ENCODE assay signal across 8 mouse cellular contexts in genomic region chr2:31785074-31785473, GRCm38 (mm10). TPM values are rescaled to one million over a fixed set of nuclear protein-coding genes. Genes with fewer than 3 reads are reported as not detected.
DNase-seq lines count a peak whose midpoint lies in the region; ATAC-seq and TF ChIP-seq lines count a peak whose summit lies in the region.

No protein-coding gene starts in this region.

- peak; percentile 83 for DNase-seq in urinary bladder, postnatal 14 days (ENCODE audit: low spot score)
- no peak for DNase-seq in urinary bladder, adult 2 months (ENCODE audit: low spot score)
- DNase-seq in gastrocnemius, postnatal 25 days = peak; percentile 69
- DNase-seq in limb, embryonic 14.5 days (ENCODE audit: low spot score) = peak; percentile 76
- peak; percentile 60 for DNase-seq in neural tube, embryonic 10.5 days (ENCODE audit: extremely low spot score, low spot score)

- H3K9ac ChIP-seq in kidney, embryonic 16.5 days (replicated peaks; ENCODE audit: low read length) = no peak overlapping the region
- H3K9ac ChIP-seq in limb, embryonic 14.5 days (ENCODE audit: low read depth, low read length, severe bottlenecking) = no peak overlapping the region

- no peaks in the 10 kb centered on the region for H3K27me3 ChIP-seq in kidney, embryonic 16.5 days (ENCODE audit: insufficient read depth, low read length)
- H3K27me3 ChIP-seq in limb, embryonic 14.5 days (ENCODE audit: control insufficient read depth, insufficient read depth, low read length) = no peaks in the 10 kb centered on the region
- H3K27me3 ChIP-seq in testis, adult 2 months (ENCODE audit: control insufficient read depth, insufficient read depth, low read length) = no peaks in the 10 kb centered on the region

- peak; percentile 24; the same call in 1 of the 2 replicates for ATAC-seq in kidney, embryonic 16.5 days (ENCODE audit: low FRiP score, low TSS enrichment)
- ATAC-seq in limb, embryonic 14.5 days (ENCODE audit: low FRiP score, low read depth) = peak; percentile 52

- H3K9me3 ChIP-seq in kidney, embryonic 16.5 days (ENCODE audit: low read length) = no peaks in the 10 kb centered on the region
- H3K9me3 ChIP-seq in limb, embryonic 14.5 days (ENCODE audit: control insufficient read depth, low read length) = no peaks in the 10 kb centered on the region

- WGBS in kidney, embryonic 16.5 days = 31% methylated on average over 9 of the region's 9 CpGs
- WGBS in limb, embryonic 14.5 days = 40% methylated on average over 9 of the region's 9 CpGs

- H3K27ac ChIP-seq in cortical plate, adult 2 months (ENCODE audit: insufficient read depth, low read length) = no peak overlapping the region
- H3K27ac ChIP-seq in kidney, embryonic 16.5 days (ENCODE audit: low read length) = no peak overlapping the region
- H3K27ac ChIP-seq in limb, embryonic 14.5 days (replicated peaks; ENCODE audit: low read depth, low read length) = no peak overlapping the region
- H3K27ac ChIP-seq in testis, adult 2 months (ENCODE audit: control insufficient read depth, insufficient read depth, low read depth, low read length) = no peak overlapping the region

- no peak overlapping the region for H3K4me2 ChIP-seq in kidney, embryonic 16.5 days (replicated peaks; ENCODE audit: low read depth, low read length)
- no peak overlapping the region for H3K4me2 ChIP-seq in limb, embryonic 14.5 days (replicated peaks; ENCODE audit: low read depth, low read length, severe bottlenecking)

- H3K4me3 ChIP-seq in cortical plate, adult 2 months (ENCODE audit: insufficient read depth, low read length) = no peak overlapping the region
- H3K4me3 ChIP-seq in kidney, embryonic 16.5 days (ENCODE audit: low read length) = no peak overlapping the region
- H3K4me3 ChIP-seq in limb, embryonic 14.5 days (replicated peaks; ENCODE audit: low read length) = no peak overlapping the region
- H3K4me3 ChIP-seq in testis, adult 2 months (ENCODE audit: control insufficient read depth, low read depth, low read length) = no peak overlapping the region

- TF ChIP-seq POLR2A in cortical plate, adult 2 months (IDR thresholded peaks at IDR 0.05; ENCODE audit: extremely low read depth, insufficient read depth, low read length) = no peak
- no peak for TF ChIP-seq POLR2A in limb, embryonic 14.5 days (IDR thresholded peaks at IDR 0.05; ENCODE audit: borderline replicate concordance, extremely low read depth, insufficient read depth, insufficient read length)
- no peak for TF ChIP-seq POLR2A in testis, adult 2 months (IDR thresholded peaks at IDR 0.05; ENCODE audit: control insufficient read depth, low read depth, low read length)

- H3K36me3 ChIP-seq in kidney, embryonic 16.5 days (ENCODE audit: insufficient read depth, low read length) = peaks cover 71% of the 10 kb centered on the region
- H3K36me3 ChIP-seq in limb, embryonic 14.5 days (ENCODE audit: control insufficient read depth, insufficient read depth, low read length) = peaks cover 94% of the 10 kb centered on the region
- peaks cover 6% of the 10 kb centered on the region for H3K36me3 ChIP-seq in testis, adult 2 months (ENCODE audit: control insufficient read depth, insufficient read depth, low read length)

- TF ChIP-seq CTCF in cortical plate, adult 2 months (IDR thresholded peaks at IDR 0.05; ENCODE audit: extremely low read depth, insufficient read depth, low read length) = peak; percentile 97
- TF ChIP-seq CTCF in testis, adult 2 months (IDR thresholded peaks at IDR 0.05; ENCODE audit: control insufficient read depth, insufficient read depth, insufficient replicate concordance, low read depth, low read length) = peak; percentile 56; the same call in 1 of the 2 replicates

- no peaks in the 10 kb centered on the region for H3K4me1 ChIP-seq in cortical plate, adult 2 months (ENCODE audit: control insufficient read depth, insufficient read depth, low read length)
- no peaks in the 10 kb centered on the region for H3K4me1 ChIP-seq in kidney, embryonic 16.5 days (ENCODE audit: insufficient read depth, low read length)
- H3K4me1 ChIP-seq in limb, embryonic 14.5 days (ENCODE audit: control insufficient read depth, insufficient read depth, low read length) = no peaks in the 10 kb centered on the region
- H3K4me1 ChIP-seq in testis, adult 2 months (ENCODE audit: control insufficient read depth, insufficient read depth, low read length) = no peaks in the 10 kb centered on the region

RNA-seq across cellular contexts. Expression of gene Qrfp, which starts 25.3 kb away (rescaled TPM):
- 0.03 TPM in 2 replicates for polyA plus RNA-seq in urinary bladder, adult 2 months (2012; rRNA removed)
- not detected in 2 replicates for polyA plus RNA-seq in cortical plate, adult 2 months (2012; rRNA removed)
- not detected for total RNA-seq in gastrocnemius, postnatal 25 days (2021)
- 0.09 TPM in 1 of 2 replicates, not detected in the other for polyA plus RNA-seq in kidney, embryonic 16.5 days (2015; fragmentation: Nextera tagmentation; extraction: Ambion mirVana)
- 0.12 and 0.16 TPM in 2 replicates for polyA plus RNA-seq in limb, embryonic 14.5 days (2012; rRNA removed)
- 0.30 TPM in 2 replicates for polyA plus RNA-seq in limb, embryonic 14.5 days (2014; fragmentation: Nextera tagmentation; extraction: Ambion mirVana)
- polyA plus RNA-seq in testis, adult 2 months (2012; rRNA removed) = 0.02 TPM in 1 of 2 replicates, not detected in the other
